Mouse (Mus musculus): ENCODE results near the gene Rhno1.

DNA sequence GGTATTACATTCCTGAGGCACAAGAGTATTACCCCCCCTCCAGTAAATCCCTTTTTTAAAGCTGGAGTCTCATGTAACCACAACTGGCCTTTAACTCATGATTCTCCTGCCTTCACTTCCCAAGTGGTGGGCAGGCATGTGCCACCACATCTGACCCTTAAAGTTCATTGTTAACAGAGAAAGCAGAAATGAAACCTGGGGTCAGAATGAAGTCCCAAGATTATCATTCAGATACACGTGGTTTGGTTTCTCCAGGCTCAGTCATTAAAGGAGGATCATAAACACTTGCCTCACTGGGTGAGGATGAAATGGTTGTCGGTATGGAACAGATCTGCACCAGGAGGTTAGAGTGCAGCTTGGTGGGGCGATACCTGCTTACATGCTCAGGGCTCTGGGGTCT, 18.5 kb upstream of the Rhno1 start:
- TF ChIP-seq POLR2A (IDR thresholded peaks at IDR 0.05; ENCODE audit: insufficient read depth, low read length) (no peak), EP300 (IDR thresholded peaks at IDR 0.05; ENCODE audit: insufficient read depth, low read depth, low read length) (no peak)
